Mouse (Mus musculus): ENCODE data around the gene Iqgap2.

DNA sequence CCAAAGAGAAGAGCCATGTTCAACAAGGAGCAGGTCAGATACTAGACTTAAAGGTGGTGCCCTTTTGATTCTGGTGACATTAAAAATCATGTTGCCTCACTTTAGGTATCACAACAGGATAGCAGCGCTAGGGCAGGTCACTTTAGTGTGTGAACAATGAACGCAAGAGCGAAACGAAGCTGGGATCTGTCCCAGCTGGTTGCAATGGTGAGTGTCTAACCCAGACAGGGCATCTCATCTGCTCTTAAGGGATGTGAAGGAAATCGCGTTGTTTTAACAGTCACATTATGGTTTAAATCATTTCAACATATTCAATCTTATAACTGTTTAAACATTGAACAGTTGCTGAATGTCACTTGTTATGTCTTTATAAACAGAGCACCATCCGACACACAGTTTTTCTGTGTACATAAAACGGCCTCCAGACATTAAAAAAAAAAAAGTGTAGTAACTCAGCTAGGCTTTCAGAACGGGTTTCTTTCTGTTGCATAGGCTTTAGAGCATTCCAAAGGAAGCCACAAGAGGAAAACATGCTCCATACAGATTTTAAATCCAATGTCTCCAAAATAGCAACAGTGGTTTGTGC lies 148.7 kb downstream of the Iqgap2 start:
- TF ChIP-seq POLR2A (IDR thresholded peaks at IDR 0.05; ENCODE audit: low read depth, low read length) (no peak), CTCF (IDR thresholded peaks at IDR 0.05; ENCODE audit: extremely low read depth, insufficient read length, insufficient replicate concordance, low read depth, low read length) (no peak)
